In genomic region chr11:33992938-33993337, GRCm38 (mm10) we compare ENCODE assay signal across 8 mouse cellular contexts. TPM values are rescaled to one million over a fixed set of nuclear protein-coding genes. Genes with fewer than 3 reads are reported as not detected.
A peak's percentile ranks its signal among the peaks of the same experiment; 100 is the strongest.
DNase-seq lines count a peak whose midpoint lies in the region; ATAC-seq and TF ChIP-seq lines count a peak whose summit lies in the region.

Kcnip1 (minus strand) TSS chr11:33993152.

- H3K27me3 ChIP-seq in liver, postnatal 0 days (ENCODE audit: insufficient read depth, low read length), result no peaks in the 10 kb centered on the region
- peaks cover 26% of the 10 kb centered on the region for H3K27me3 ChIP-seq in limb, embryonic 13.5 days

- intact Hi-C loops in gastrocnemius, postnatal 36 days (cut with DNase I), result no loop called here

- WGBS in liver, postnatal 0 days (ENCODE audit: insufficient replicate concordance), result 27% methylated on average over 12 of the region's 12 CpGs
- WGBS in limb, embryonic 13.5 days, result 13% methylated on average over 12 of the region's 12 CpGs

- no peak within 1 kb of the TSS for H3K27ac ChIP-seq in liver, postnatal 0 days (ENCODE audit: low read depth)
- H3K27ac ChIP-seq in limb, embryonic 13.5 days, result no peak within 1 kb of the TSS

- no peak for ATAC-seq in liver, postnatal 0 days
- ATAC-seq in limb, embryonic 13.5 days (ENCODE audit: low FRiP score, low read depth), result peak; percentile 48; the same call in 1 of the 2 replicates

- no peak for DNase-seq in liver, postnatal 0 days
- no peak for DNase-seq in liver
- peak; percentile 34 to 67 for DNase-seq in cerebellum, postnatal 4 days (ENCODE audit: low spot score in 2 of 2)
- DNase-seq in gastrocnemius, postnatal 36 days, result peak; percentile 55 to 67
- no peak for DNase-seq in adrenal gland, postnatal 14 days
- DNase-seq in adrenal gland, postnatal 10 days, result no peak
- no peak for DNase-seq in yolk sac, embryonic 10.5 days (ENCODE audit: low spot score)

- no peak within 1 kb of the TSS for H3K9ac ChIP-seq in liver, postnatal 0 days (replicated peaks)
- peak within 1 kb of the TSS; percentile 43 for H3K9ac ChIP-seq in limb, embryonic 13.5 days

- no peak for TF ChIP-seq CTCF in liver, postnatal 0 days (IDR thresholded peaks at IDR 0.05; ENCODE audit: low read depth)

- peak within 1 kb of the TSS; percentile 39; the same call in 1 of the 2 replicates for H3K4me2 ChIP-seq in liver, postnatal 0 days (ENCODE audit: low read depth, low read length)
- H3K4me2 ChIP-seq in limb, embryonic 13.5 days (replicated peaks), result peak within 1 kb of the TSS; percentile 55

- peaks cover 9% of the 10 kb centered on the region; the same call in 1 of the 2 replicates for H3K4me1 ChIP-seq in liver, postnatal 0 days (ENCODE audit: insufficient read depth)
- H3K4me1 ChIP-seq in limb, embryonic 13.5 days, result peaks cover 18% of the 10 kb centered on the region

- H3K36me3 ChIP-seq in liver, postnatal 0 days (replicated peaks; ENCODE audit: insufficient read depth, low read length), result no peaks in the 10 kb centered on the region
- no peaks in the 10 kb centered on the region for H3K36me3 ChIP-seq in limb, embryonic 13.5 days

- H3K9me3 ChIP-seq in liver, postnatal 0 days (ENCODE audit: low read length), result no peaks in the 10 kb centered on the region
- H3K9me3 ChIP-seq in limb, embryonic 13.5 days, result no peaks in the 10 kb centered on the region

- TF ChIP-seq EP300 in liver, postnatal 0 days (IDR thresholded peaks at IDR 0.05; ENCODE audit: low read depth), result no peak

- no peak within 1 kb of the TSS for H3K4me3 ChIP-seq in liver, postnatal 0 days (ENCODE audit: low read depth, low read length)
- peak within 1 kb of the TSS; percentile 16; the same call in 1 of the 2 replicates for H3K4me3 ChIP-seq in limb, embryonic 13.5 days

RNA-seq across cellular contexts. Expression of gene Kcnip1, which starts in this region (rescaled TPM):
- polyA plus RNA-seq in liver, postnatal 0 days (2015; fragmentation: Nextera tagmentation; extraction: Ambion mirVana), result not detected in 2 replicates
- not detected for total RNA-seq in gastrocnemius, postnatal 36 days (2021)
- polyA plus RNA-seq in limb, embryonic 13.5 days (2015; fragmentation: Nextera tagmentation; extraction: Ambion mirVana), result 3.1 and 4.4 TPM in 2 replicates
- 5.1 and 5.4 TPM in 2 replicates for total RNA-seq in adrenal gland, postnatal 14 days (2021)
- total RNA-seq in adrenal gland, postnatal 10 days (2021), result 1 to 10 TPM; 3.9 to 4.8 TPM

Comparison
In these comparisons a context has a peak if more than half of its experiments do, and no peak if none do; other contexts are left out.
1. Peak in DNase-seq in gastrocnemius, postnatal 36 days; RNA of the gene not detected or under 1 TPM.
2. DNase-seq: peak in cerebellum, postnatal 4 days (2 of 2); none in liver, postnatal 0 days (single experiment), liver (single experiment), adrenal gland, postnatal 14 days (single experiment), adrenal gland, postnatal 10 days (single experiment) and yolk sac, embryonic 10.5 days (single experiment).